Mouse (Mus musculus): ENCODE results near the gene Olfr320.
A peak's percentile ranks its signal among the peaks of the same experiment; 100 is the strongest.
"Not testable (repeated sequence)": the region's sequence is repeated elsewhere in the genome, so short reads cannot be mapped to it uniquely, and the experiment has no call there.

Olfr320 gene

DNA sequence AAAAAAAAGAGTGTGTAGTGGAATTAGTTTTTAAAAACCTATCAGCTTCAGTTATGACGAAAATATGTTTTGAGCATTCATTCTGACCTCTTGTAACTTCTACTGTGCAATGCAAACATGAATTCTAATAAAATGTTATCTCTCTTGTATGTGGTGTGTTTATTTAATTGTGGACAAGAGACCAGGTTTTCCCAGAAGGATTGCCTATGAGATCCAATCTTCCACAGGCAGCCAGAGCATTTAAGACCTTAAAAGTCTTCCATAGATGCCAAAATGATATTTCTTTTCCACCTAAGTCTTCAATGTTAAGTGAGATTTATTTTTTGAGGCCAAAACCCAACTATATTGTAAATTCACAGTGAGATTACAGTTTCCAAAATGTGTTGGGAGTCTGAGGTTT, at the start of gene Olfr320:
Olfr320 (plus strand) TSS at position 301 of the 400 bp plus-strand sequence.
- no peak for DNase-seq (ENCODE audit: low read depth, low spot score)

DNA sequence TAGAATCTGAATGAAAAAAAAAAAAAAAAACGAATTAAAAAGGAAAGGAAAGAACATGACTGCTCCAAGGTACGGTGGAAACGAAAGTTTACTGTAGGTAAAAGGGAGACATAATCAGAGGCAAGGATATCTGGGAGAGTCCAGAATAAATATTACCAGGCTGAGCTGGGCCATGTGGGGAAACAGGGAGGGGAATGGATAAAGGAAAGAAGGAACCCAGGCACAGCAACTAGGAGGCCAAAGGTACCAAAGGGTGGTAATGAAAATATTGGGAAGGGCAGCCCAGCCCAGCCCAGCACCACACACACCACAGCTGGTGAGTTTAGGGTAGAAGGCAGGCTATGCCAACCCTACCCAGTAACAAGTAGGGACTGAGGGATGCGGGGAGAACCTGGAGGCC, 46.0 kb upstream of the Olfr320 start:
- DNase-seq (ENCODE audit: low read depth, low spot score), result no peak

DNA sequence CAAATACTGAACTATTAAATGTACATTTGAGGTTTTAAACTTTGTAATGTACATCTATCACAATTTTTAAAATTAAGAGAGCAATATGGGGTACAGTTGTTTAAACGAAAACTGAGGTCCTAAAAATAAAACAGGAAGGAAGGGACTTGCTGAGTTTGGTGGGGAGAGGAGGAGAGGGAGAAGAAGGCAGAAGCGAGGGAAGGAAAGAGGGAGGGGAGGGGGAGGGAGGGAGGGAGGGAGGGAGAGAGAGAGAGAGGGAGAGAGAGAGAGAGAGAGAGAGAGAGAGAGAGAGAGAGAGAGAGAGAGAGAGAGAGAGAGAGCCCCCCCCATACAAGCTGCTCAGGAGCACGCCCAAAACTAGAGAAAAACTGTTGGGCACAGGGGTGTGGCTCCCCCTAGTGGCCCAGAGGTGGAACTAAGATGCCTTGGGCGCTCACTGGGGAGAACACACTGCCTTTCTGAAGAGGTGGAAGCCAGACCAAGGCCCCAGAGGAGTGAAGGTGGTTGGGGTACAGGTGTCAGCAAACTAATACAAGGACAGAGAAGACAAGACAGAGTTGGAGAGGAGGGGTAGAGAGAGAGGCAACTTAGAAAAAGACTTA, 44.4 kb upstream of the Olfr320 start:
- peak; percentile 28 for DNase-seq (ENCODE audit: low read depth, low spot score)

DNA sequence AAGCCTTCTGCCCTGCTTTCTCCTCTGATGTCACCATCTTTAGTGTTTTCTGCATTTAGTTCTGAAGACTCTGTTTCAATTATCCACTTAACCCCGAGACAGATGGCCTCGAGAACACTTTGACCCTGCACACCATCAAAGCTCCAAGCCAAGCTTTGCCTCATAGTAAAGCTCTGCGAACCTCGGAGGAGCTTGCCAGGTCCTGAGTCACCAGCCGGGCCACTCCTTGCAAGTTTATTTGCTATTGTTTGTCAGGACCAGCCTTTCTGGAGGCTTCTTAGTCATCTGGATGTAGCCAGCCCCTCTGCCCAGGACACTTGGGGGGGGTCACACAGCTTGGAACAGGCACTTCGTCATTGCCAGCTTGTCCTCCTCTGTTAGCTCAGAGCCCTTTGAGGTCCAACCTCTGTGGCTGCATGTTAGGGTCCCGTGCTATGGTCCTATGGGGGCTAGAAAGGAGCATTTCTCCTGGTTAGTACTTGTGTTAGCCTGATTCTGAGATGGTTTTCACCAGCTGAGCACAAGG, 42.7 kb upstream of the Olfr320 start:
- no peak for DNase-seq (ENCODE audit: low read depth, low spot score)

DNA sequence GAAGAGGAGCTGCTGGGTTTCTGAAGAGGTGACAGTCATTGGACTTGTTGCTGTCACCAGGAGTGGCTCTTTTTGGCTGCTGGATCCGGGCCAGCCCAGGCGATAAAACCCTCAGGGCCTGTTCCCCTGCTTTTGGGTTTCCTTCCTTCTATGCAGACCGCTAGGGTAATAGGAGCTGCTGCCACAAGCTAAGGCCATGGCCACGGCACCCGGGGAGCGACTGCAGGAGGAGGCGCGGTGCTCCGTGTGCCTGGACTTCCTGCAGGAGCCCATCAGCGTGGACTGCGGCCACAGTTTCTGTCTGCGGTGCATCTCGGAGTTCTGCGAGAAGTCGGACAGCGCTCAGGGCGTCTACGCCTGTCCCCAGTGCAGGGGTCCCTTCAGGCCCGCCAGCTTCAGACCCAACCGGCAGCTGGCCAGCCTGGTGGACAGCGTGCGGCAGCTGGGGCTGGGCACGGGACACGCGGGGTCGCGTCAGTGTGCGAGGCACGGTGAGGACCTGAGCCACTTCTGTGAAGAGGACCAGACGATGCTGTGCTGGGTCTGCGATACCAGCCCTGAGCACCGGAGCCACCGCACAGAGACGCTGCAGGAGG, 40.5 kb upstream of the Olfr320 start, which contains the start of gene Trim58:
Trim58 (plus strand) TSS at position 194 of the 596 bp plus-strand sequence.
- no peak for DNase-seq (ENCODE audit: low read depth, low spot score)

DNA sequence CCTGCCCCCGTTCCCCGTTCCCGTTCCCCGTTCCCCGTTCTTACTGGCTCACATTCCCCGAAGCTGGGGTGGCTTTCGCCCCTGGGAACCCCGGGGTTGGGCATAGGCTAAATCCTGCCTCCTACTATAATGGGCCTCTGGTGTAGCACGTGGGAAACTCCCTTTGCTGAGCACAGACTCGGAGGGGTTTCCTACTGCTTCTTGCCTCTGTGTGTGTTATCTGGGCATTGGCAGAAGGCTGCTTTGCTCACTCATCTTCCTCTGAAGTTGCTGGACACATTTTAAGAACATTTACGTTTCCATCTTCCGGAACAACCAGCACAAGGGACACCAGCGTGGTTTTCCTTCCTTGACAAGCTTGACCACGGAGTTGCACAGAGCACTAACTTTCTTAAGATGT, 39.8 kb upstream of the Olfr320 start:
- no peak for DNase-seq (ENCODE audit: low read depth, low spot score)

DNA sequence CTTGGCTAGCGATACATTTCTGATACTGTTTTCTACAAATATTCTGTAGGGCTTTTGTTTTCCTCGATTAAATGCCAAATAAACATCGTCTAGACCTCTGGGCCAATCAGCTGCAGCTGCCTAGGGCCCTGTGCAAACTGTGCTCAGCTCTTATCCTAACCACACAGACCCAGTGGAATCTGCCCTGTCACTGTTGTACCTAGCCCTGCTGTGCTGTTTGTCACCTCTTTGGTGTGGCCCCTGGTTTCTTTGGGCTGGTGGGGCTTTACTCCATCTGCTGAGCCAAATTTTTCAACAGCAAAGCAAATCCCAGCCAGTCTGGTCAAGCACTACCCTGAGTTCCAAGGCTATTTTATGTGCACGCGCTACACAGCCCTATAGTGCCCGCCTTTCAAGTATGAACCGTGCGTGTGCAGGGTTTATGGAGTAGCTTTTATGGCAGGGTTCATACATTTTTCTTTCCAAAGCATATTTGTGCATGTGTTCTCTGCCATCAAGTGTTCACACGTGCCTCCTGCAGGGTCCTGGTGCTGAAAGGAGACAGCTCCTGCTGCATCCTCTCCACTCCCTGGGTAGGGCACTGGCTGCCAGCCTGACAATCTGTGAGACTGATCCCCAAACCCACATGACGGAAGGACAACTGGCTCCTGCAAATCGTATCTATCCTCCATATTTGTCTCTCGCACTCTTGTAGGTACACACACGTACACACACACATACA, 39.1 kb upstream of the Olfr320 start:
- no peak for DNase-seq (ENCODE audit: low read depth, low spot score)

DNA sequence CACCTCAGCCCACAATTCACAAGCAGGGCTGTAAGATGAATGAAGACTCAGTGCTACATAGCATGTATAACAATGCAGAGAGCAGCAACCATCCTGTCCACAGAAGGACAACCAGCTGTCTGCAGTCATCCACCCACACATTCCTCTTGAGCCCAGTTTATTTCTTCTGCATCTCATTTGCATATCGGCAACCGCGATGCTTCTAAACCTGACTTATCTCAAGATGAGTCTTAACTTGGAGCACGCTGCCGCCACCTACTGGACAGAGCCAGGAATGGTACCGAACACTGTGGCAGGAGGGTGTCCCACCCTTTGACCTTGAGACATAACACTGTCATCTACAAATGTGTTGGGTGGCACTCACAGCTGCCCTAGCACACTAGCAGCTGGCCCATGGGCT, 37.5 kb upstream of the Olfr320 start:
- no peak for DNase-seq (ENCODE audit: low read depth, low spot score)

DNA sequence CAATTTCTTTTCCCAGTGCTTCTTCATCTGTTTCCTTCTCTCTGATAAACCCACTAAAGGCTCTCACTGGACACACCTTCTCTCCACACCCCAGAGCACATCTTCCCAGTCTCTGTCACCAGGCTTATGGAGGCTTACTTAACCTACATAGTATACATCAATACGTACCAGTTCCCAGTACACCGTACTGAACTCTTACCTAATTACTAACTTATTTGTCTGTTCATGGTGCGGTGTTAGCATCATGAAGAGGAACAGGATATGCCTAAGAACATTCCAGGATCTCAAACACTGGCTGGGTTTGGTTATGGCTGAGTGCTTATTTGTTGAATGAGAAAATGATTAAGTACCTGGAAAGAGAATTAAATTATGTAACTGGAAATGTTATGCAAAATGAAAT, 25.7 kb upstream of the Olfr320 start:
- DNase-seq (ENCODE audit: low read depth, low spot score), result no peak

DNA sequence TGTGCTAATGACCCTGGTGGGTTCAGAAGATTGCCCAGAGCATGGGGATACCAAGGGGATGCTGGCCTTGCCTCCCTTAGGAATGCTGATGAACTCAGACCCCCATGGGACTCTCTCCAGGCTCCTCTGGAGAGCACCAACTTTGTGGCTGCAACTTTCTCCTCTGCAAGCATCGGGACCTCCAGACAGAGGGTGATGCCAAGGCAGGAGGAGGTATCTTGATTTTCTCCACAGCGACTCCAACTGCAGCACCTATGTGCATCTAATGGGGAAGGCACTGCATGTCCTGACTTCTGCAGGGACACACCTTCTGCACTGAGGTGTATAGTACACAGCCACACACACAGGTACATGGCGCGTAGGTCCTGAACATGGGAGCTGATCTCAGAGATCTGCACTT, 22.3 kb upstream of the Olfr320 start, which contains the start of gene Olfr322:
Olfr322 (plus strand) TSS at position 187 of the 400 bp plus-strand sequence.
- no peak for DNase-seq (ENCODE audit: low read depth, low spot score)

DNA sequence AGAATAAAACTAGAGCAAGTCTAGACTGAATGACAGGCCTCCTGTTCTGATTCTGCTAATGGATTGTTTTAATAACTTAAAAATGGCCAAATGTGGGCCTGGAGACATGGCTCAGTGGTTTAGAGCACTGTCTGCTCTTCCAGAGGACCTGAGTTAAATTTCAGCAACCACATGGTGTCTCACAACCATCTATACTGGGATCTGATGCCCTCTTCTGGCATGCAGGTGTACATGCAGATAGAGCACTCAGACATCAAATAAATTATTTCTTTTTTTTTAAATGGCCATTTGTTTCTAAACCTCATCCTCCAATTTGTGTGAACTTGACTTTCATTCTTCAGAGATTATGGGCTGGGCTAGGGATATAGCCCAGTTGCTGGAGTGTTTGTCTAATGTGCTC, 11.6 kb upstream of the Olfr320 start:
- no peak for DNase-seq (ENCODE audit: low read depth, low spot score)

DNA sequence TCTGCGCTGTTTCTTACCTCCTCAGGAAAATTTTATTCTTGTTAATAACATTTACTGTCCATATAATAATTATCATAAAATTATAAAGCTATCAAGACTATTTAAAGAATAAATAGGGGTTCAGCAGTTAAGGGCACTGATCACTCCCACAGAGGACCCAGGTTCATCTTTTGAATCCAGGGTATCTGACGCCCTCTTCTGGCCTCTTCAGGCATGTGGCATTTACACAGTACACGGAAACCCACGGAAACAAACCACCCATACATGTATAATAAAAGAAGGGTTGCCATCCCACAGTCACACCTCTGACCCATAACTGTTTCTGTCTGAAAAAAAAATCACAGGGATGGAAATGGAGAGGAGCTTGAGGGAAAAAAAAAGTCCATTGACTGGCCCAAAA, 9.1 kb upstream of the Olfr320 start:
- no peak for DNase-seq (ENCODE audit: low read depth, low spot score)

DNA sequence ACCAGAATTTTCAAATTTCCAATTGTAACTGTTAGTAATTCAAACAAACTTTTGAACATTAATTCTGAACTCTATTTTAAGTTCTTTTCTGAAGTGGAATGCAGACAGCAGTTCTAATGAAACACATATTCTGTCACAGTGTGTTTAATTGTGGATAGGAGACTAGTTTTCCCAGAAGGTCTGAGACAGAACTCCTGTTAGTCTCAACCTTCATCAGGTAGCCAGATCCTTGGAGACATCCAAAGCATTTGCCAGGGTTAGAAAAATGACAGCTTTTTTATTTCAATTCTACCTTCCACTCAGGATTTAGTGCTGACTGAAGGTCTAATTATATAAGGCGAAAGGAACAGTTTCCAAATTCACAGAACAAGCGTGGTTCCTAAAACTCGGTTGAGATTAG, 18.0 kb downstream of the Olfr320 start, which contains the start of gene Olfr319:
Olfr319 (plus strand) TSS at position 301 of the 400 bp plus-strand sequence.
- DNase-seq (ENCODE audit: low read depth, low spot score), result no peak

DNA sequence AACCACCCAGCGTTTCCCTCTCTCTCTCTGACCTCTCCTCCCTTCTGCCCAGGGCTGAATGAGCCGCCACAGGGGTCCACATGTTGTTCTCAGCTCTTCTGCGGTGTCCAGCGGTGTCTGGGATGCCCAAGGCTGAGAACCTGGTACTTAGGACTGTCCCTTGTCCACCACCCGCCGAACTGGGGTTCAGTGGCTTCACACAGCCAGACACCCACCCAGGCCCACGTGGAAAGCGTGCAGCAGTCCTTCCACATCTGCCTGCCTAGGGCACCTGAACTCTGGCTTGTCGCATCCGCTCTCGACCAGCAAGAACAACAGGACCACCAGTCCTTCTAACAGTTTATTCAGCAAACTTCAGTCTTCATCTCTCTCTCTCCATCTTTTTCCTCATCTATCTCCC, 28.2 kb downstream of the Olfr320 start:
- DNase-seq (ENCODE audit: low read depth, low spot score), result no peak

DNA sequence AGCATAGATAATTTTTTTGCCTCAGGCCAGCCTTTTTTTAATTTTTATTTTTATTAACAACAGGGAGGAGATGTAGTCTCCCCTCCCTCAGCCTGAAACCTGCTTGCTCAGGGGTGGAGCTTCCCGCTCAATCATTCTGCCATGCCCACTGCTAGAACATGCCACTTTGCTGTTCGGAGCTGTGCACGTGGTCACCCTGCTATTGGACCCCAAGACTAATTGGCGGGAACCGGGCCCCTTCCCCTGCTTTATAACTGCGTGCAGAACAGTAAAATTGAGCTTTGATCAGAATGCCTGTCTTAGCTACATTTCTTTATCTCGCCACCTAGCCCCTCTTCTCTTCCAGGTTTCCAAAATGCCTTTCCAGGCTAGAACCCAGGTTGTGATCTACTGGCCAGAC, 36.8 kb downstream of the Olfr320 start:
- not testable (repeated sequence) for DNase-seq (ENCODE audit: low read depth, low spot score)

DNA sequence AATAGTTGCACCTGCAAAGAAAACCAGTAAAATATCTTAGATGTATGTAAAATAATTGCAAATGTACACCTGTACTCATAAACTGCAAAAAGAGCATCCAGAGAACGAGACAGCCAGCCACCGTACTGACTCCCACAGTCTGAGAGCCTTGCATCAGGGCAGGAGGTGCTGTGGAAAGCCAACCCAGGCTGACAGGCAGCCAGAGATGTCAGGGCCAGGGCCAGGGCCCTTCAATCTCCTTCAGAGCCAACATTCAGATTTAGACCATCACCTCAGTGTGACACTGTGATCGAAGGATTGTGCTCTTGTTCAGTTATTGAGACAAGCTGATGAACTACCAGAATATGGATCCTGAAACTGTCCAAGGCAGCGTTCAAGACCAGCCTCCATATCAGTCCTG, 38.8 kb downstream of the Olfr320 start:
- DNase-seq (ENCODE audit: low read depth, low spot score), result no peak

DNA sequence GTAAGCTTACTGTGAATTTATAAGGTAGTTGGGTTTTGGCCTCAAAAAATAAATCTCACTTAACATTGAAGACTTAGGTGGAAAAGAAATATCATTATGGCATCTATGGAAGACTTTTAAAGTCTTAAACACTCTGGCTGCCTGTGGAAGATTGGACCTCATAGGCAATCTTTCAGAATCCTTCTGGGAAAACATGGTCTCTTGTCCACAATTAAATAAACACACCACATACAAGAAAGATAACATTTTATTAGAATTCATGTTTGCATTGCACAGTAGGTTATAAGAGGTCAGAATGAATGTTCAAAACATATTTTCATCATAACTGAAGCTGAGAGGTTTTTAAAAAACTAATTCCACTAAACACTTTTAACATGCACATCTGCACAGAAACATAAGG, 43.0 kb downstream of the Olfr320 start, which contains the start of gene Olfr318:
Olfr318 (minus strand) TSS at position 101 of the 400 bp plus-strand sequence.
- DNase-seq (ENCODE audit: low read depth, low spot score), result no peak

DNA sequence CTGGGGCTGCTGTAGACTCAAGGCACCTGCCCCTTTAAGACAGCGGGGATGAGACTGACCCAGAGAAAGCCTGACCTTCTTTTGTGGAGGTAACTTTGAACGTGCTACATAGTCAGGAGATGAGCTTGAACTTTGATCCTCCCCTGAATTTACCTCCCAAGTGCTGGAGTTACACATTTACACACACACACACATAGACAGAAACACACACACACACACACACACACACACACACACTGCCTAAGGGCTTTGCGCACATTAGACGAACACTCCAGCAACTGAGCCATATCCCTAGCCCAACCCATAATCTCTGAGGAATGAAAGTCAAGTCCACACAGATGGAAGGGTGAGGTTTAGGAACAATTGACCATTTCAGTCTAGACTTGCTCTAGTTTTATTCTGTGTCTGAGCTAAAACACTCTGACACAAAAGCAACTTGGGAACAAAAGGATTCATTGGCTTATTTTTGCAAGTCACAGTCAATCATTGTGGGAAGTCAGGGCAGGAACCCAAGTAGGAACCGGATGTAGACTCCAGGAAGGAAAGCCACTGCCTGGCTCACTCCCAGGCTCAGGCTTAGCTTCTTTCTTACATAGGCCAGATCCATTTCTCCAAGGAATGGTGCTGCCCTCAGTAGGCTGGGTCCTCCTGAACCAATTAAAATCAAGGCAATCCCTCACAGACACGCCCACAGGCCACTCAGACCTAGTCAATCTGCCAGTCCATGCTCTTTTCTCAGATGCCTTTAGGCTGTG, 47.2 kb downstream of the Olfr320 start:
- not testable (repeated sequence) for DNase-seq (ENCODE audit: low read depth, low spot score)

DNA sequence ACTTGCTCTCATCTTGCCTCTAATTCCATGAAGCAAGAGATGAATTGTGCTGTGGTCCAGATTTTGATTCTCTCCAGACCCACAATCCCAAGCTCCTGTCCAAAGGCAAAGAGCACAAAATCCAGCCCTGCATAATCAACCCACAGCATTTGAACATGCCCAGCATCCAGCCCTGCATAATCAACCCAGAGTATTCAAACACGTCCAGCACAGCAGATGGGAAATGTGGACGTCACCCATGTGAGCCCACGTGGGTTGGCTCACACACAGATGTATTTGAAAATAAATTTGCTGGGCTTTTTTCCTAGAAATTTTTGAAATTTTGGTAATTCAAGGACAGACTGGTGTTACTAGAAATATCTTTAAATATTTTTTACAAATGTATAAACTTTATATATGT, 52.5 kb downstream of the Olfr320 start:
- peak; percentile 2 for DNase-seq (ENCODE audit: low read depth, low spot score)
